Mouse (Mus musculus) heart, adult 2 months (tissue): ENCODE measurements around the gene Tex2.

Experiments used
- CTCF ChIP-seq: fragments of 200-600 bp; IDR thresholded peaks from 2 replicates; pipeline ENCODE4 v1.8.1; 2022; ENCODE audit warnings: antibody characterized with exemption, mild to moderate bottlenecking, moderate library complexity
- EP300 ChIP-seq: fragments of 200-500 bp; IDR thresholded peaks from 2 replicates; pipeline ENCODE4 v1.6.1; 2011; ENCODE audit warnings: low read depth, low read length, control low read depth; ENCODE audit not compliant: insufficient read depth

DNA sequence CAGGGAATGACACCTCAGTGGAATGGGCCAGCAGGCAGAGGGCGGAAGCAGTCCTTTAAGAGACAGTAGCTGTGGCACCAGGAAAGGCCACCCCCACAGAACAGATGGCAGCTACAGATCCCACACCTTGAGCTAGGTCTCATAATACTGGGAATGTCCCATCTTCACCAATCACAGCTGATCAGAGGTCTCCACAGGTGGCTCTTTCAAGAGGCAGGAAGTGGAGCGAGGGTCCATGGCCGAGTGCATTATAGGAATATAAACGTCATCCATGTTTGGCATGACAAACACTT is 109.9 kb downstream of the Tex2 start:
- TF ChIP-seq CTCF (no peak), EP300 (no peak)
